Mouse (Mus musculus): ENCODE measurements around the gene Fbn1. TPM values are rescaled to one million over a fixed set of nuclear protein-coding genes. Genes with fewer than 3 reads are reported as not detected.

Fbn1 gene
- polyA plus RNA-seq, 1 experiment from 2014 or later, result 17.2 TPM

DNA sequence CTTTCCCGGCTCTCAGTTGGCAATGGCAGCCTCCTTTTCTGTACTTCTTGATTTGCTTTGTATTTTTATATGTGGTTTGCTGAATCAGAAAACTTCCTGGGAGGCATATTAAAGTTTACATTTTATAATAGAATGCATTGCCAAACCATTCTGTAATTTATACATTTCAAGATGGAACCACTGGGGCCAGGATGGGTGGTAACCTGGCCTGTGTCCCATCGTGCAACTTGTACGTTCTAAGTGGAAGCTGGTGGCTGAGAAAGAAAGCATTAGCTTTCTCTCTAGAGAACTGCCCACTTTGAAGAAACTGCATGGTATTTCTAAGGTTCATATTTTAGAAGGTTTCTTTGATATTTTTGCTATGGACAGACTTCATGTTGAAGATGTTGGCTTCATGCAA is 212.3 kb downstream of the Fbn1 start:
- Histone ChIP-seq H3K9me3 (ENCODE audit: control insufficient read depth, low read length) (no peaks in the 10 kb centered on the region), H3K4me1 (replicated peaks; ENCODE audit: control insufficient read depth, insufficient read depth) (no peaks in the 10 kb centered on the region), H3K9ac (ENCODE audit: low read length) (no peak overlapping the region), H3K27ac (replicated peaks) (no peak overlapping the region), H3K36me3 (ENCODE audit: control insufficient read depth, insufficient read depth, low read length) (no peaks in the 10 kb centered on the region), H3K4me3 (ENCODE audit: low read depth, low read length) (no peak overlapping the region), H3K4me2 (replicated peaks; ENCODE audit: low read depth) (no peak overlapping the region), H3K27me3 (ENCODE audit: control insufficient read depth, insufficient read depth, low read length) (no peaks in the 10 kb centered on the region)
- no peak for TF ChIP-seq CTCF (IDR thresholded peaks at IDR 0.05; ENCODE audit: low read depth)
- no peak for TF ChIP-seq EP300 (optimal IDR thresholded peaks at IDR 0.05)
- ATAC-seq (ENCODE audit: low FRiP score, low TSS enrichment), result no peak
- WGBS, result 45% methylated on average over 3 of the region's 3 CpGs
- DNase-seq (ENCODE audit: low spot score), result no peak

DNA sequence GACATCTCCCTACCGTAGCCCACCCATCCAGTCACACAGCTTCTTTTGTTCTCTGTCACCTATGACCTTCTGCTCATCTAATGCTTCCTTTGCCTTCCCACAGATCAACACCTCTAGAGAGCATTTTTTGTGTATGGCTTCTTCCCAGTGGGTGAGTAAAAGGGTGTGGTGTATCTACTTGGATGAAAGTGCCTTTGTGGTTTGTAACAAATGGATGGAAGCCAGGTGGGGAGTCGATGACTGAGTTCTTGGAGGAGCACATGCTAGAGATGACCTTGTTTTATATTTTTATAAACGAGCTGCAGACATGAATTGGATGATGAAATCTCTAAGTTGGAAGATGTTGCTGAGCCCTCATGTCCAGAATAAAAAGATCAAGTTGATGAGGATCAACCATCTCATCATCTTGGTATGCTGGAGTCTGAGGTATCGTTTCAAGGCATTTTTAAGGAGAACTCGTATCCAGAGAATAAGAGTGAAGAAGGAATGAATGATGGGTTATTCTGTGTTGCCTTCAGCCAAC is 213.8 kb downstream of the Fbn1 start:
- peak; percentile 38; the same call in 1 of the 2 replicates for ATAC-seq (ENCODE audit: low FRiP score, low TSS enrichment)
- 66% methylated on average over 5 of the region's 5 CpGs for WGBS
- no peak overlapping the region for H3K4me2 ChIP-seq (replicated peaks; ENCODE audit: low read depth)

DNA sequence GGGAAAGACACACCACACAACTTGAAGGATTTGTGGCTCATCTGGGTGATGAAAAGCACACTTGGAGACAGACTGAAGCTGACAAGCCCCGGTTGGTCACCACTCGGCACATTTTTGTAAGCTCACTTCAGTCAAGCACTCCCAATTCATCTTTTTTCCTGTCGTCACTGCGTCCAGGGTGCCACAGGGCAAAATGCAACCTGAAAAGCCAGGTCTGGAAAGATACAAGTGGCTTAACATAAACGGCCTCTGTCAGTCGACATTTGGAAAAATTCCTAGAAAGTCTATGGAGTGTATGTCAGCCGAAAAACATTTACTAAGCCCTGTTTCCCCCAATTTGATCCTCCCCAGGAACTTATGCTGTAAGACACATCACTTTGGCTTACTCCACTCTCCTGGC is 215.2 kb downstream of the Fbn1 start:
- H3K27me3 ChIP-seq (ENCODE audit: control insufficient read depth, insufficient read depth, low read length), result no peaks in the 10 kb centered on the region
- 54% methylated on average over 7 of the region's 7 CpGs for WGBS
- H3K4me3 ChIP-seq (ENCODE audit: low read depth, low read length), result no peak overlapping the region
- H3K9ac ChIP-seq (ENCODE audit: low read length), result no peak overlapping the region
- H3K4me2 ChIP-seq (replicated peaks; ENCODE audit: low read depth), result no peak overlapping the region
- H3K4me1 ChIP-seq (replicated peaks; ENCODE audit: control insufficient read depth, insufficient read depth), result no peaks in the 10 kb centered on the region
- H3K36me3 ChIP-seq (ENCODE audit: control insufficient read depth, insufficient read depth, low read length), result no peaks in the 10 kb centered on the region
- ATAC-seq (ENCODE audit: low FRiP score, low TSS enrichment), result no peak
- H3K9me3 ChIP-seq (ENCODE audit: control insufficient read depth, low read length), result no peaks in the 10 kb centered on the region
- TF ChIP-seq CTCF (IDR thresholded peaks at IDR 0.05; ENCODE audit: low read depth), result no peak
- TF ChIP-seq EP300 (optimal IDR thresholded peaks at IDR 0.05), result no peak
- no peak overlapping the region for H3K27ac ChIP-seq (replicated peaks)
- no peak for DNase-seq (ENCODE audit: low spot score)

More for the DNA sequence above, 213.8 kb downstream of the Fbn1 start:
- Histone ChIP-seq H3K36me3 (ENCODE audit: control insufficient read depth, insufficient read depth, low read length) (no peaks in the 10 kb centered on the region), H3K27me3 (ENCODE audit: control insufficient read depth, insufficient read depth, low read length) (no peaks in the 10 kb centered on the region), H3K9me3 (ENCODE audit: control insufficient read depth, low read length) (no peaks in the 10 kb centered on the region), H3K4me3 (ENCODE audit: low read depth, low read length) (no peak overlapping the region), H3K4me1 (replicated peaks; ENCODE audit: control insufficient read depth, insufficient read depth) (no peaks in the 10 kb centered on the region), H3K9ac (ENCODE audit: low read length) (no peak overlapping the region), H3K27ac (replicated peaks) (no peak overlapping the region)
- TF ChIP-seq CTCF (IDR thresholded peaks at IDR 0.05; ENCODE audit: low read depth) (no peak), EP300 (optimal IDR thresholded peaks at IDR 0.05) (no peak)
- no peak for DNase-seq (ENCODE audit: low spot score)

DNA sequence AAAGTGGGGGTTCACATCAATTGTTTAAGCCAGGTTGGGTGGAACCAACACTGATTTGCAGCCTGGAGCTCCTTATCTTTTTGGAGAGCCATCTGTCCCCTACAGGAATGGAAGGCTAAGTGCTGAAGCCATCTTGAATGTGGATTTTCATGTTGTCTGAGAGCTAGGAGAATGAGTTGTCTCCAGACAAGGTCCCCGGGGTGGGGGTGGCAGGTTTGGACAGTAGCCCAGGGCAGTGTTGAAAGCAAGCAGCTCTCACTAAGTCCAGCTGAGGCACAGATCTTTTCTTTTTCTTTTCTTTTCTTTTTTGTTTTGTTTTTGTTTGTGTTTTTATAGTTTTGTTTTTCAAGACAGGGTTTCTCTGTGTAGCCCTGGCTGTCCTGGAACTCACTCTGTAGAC is 216.7 kb downstream of the Fbn1 start:
- Histone ChIP-seq H3K27me3 (ENCODE audit: control insufficient read depth, insufficient read depth, low read length) (no peaks in the 10 kb centered on the region), H3K9me3 (ENCODE audit: control insufficient read depth, low read length) (no peaks in the 10 kb centered on the region), H3K4me3 (ENCODE audit: low read depth, low read length) (no peak overlapping the region), H3K36me3 (ENCODE audit: control insufficient read depth, insufficient read depth, low read length) (no peaks in the 10 kb centered on the region), H3K9ac (ENCODE audit: low read length) (no peak overlapping the region), H3K4me1 (replicated peaks; ENCODE audit: control insufficient read depth, insufficient read depth) (no peaks in the 10 kb centered on the region), H3K27ac (replicated peaks) (no peak overlapping the region), H3K4me2 (replicated peaks; ENCODE audit: low read depth) (no peak overlapping the region)
- no peak for TF ChIP-seq EP300 (optimal IDR thresholded peaks at IDR 0.05)
- no peak for TF ChIP-seq CTCF (IDR thresholded peaks at IDR 0.05; ENCODE audit: low read depth)
- DNase-seq (ENCODE audit: low spot score) (no peak), ATAC-seq (ENCODE audit: low FRiP score, low TSS enrichment) (no peak)
- 84% methylated on average over 1 of the region's 1 CpGs for WGBS

DNA sequence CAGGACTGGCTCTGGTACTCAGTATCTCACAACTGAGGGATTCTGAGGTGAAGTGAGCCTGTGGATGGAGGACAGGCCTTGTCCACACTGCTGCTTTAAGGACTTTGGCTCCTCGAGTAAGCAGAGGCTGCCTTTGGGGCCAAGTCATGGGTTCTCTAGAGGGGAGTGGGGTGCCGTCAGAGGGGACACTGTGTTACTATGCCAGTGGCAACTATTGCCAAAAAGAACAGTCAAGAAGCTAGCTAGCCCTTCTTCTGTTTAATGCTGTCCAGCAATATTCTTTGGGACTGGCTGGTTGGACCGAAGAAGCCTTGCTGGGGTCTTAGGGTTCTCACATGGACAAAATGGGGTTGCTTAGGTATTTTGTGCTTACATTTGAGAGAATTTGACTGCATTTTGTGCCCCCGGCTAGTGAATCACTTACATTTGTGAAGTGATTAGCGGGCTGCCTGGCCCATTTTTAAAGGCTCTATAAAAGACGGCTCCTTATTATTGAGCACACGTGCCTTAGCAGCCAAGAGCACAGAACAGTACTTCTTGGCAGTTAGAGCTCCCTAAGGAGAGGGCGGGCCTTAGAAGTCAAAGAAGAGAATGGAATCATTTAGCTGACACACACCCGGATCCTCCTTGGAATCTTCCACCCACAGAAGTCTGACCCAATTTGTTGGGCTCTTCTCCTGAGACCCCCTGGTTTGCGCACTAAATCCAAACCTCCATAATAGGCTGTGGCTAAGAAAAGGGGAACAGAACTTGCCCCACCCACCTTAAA is 217.4 kb downstream of the Fbn1 start:
- H3K9me3 ChIP-seq (ENCODE audit: control insufficient read depth, low read length), result no peaks in the 10 kb centered on the region
- no peaks in the 10 kb centered on the region for H3K4me1 ChIP-seq (replicated peaks; ENCODE audit: control insufficient read depth, insufficient read depth)
- TF ChIP-seq EP300 (optimal IDR thresholded peaks at IDR 0.05), result no peak
- no peak for TF ChIP-seq CTCF (IDR thresholded peaks at IDR 0.05; ENCODE audit: low read depth)
- no peaks in the 10 kb centered on the region for H3K27me3 ChIP-seq (ENCODE audit: control insufficient read depth, insufficient read depth, low read length)
- ATAC-seq (ENCODE audit: low FRiP score, low TSS enrichment) (no peak), DNase-seq (ENCODE audit: low spot score) (no peak)
- no peaks in the 10 kb centered on the region for H3K36me3 ChIP-seq (ENCODE audit: control insufficient read depth, insufficient read depth, low read length)
- H3K4me2 ChIP-seq (replicated peaks; ENCODE audit: low read depth), result no peak overlapping the region
- H3K9ac ChIP-seq (ENCODE audit: low read length), result no peak overlapping the region
- H3K27ac ChIP-seq (replicated peaks), result no peak overlapping the region
- WGBS, result 74% methylated on average over 10 of the region's 10 CpGs
- H3K4me3 ChIP-seq (ENCODE audit: low read depth, low read length), result no peak overlapping the region

DNA sequence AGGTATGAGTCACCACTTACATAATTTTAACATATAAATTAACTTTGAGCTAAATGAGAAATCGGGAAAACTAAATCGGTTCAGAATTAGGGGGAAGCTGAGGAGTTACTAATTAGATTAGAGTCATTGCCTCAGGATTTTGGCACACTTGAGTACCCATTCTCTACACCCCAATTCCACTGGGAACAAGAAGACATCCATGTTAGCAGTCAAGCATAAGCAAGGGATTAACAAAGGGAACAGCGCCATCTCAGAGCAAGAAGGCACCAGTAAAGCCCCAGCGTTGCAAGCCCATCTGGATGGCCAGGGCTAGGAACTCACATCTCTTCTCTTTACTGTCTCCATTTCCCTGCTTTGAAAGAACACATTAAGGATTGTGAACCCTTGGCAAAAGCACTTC is 222.0 kb downstream of the Fbn1 start:
- H3K27ac ChIP-seq (replicated peaks), result no peak overlapping the region
- ATAC-seq (ENCODE audit: low FRiP score, low TSS enrichment) (no peak), DNase-seq (ENCODE audit: low spot score) (no peak)
- H3K4me3 ChIP-seq (ENCODE audit: low read depth, low read length), result no peak overlapping the region
- H3K4me1 ChIP-seq (replicated peaks; ENCODE audit: control insufficient read depth, insufficient read depth), result no peaks in the 10 kb centered on the region
- H3K36me3 ChIP-seq (ENCODE audit: control insufficient read depth, insufficient read depth, low read length), result no peaks in the 10 kb centered on the region
- no peaks in the 10 kb centered on the region for H3K27me3 ChIP-seq (ENCODE audit: control insufficient read depth, insufficient read depth, low read length)
- H3K9me3 ChIP-seq (ENCODE audit: control insufficient read depth, low read length), result no peaks in the 10 kb centered on the region
- no peak overlapping the region for H3K9ac ChIP-seq (ENCODE audit: low read length)
- no peak overlapping the region for H3K4me2 ChIP-seq (replicated peaks; ENCODE audit: low read depth)
- TF ChIP-seq EP300 (optimal IDR thresholded peaks at IDR 0.05) (no peak), CTCF (IDR thresholded peaks at IDR 0.05; ENCODE audit: low read depth) (no peak)
- WGBS, result 74% methylated on average over 4 of the region's 4 CpGs

All from stomach, postnatal 0 days (tissue).